Mouse (Mus musculus) midbrain, embryonic 13.5 days (tissue): ENCODE measurements around the gene Pop5. TPM values are rescaled to one million over a fixed set of nuclear protein-coding genes. Genes with fewer than 3 reads are reported as not detected.

Experiments used
- ATAC-seq: fragments of 200-750 bp; cut with Nextera tagmentation; 2 replicates; pipeline ENCODE4 v1.8.0; 2017; ENCODE audit warnings: mild to moderate bottlenecking, moderate TSS enrichment, moderate library complexity
- H3K27ac ChIP-seq: fragments of 300-500 bp; sonication (generic); 2 replicates; pipeline ENCODE4 v1.5.1; 2015; ENCODE audit warnings: inconsistent platforms, mild to moderate bottlenecking, moderate library complexity
- H3K27me3 ChIP-seq: fragments of 300-500 bp; sonication (generic); 2 replicates; pipeline ENCODE4 v1.6.1; 2015; ENCODE audit warnings: mild to moderate bottlenecking, inconsistent platforms
- H3K36me3 ChIP-seq: fragments of 300-500 bp; sonication (generic); 2 replicates; pipeline ENCODE4 v1.6.1; 2015; ENCODE audit warnings: mild to moderate bottlenecking, inconsistent platforms
- H3K4me1 ChIP-seq: fragments of 300-500 bp; sonication (generic); replicated peaks from 2 replicates; pipeline ENCODE4 v1.6.1; 2015; ENCODE audit warnings: inconsistent platforms
- H3K4me2 ChIP-seq: fragments of 300-500 bp; sonication (generic); replicated peaks from 2 replicates; pipeline ENCODE4 v1.6.1; 2015; ENCODE audit warnings: moderate library complexity, mild to moderate bottlenecking, inconsistent platforms
- H3K4me3 ChIP-seq: fragments of 300-500 bp; sonication (generic); replicated peaks from 2 replicates; pipeline ENCODE4 v1.5.1; 2015; ENCODE audit warnings: mild to moderate bottlenecking, inconsistent platforms
- H3K9ac ChIP-seq: fragments of 300-500 bp; sonication (generic); replicated peaks from 2 replicates; pipeline ENCODE4 v1.6.1; 2015; ENCODE audit warnings: mild to moderate bottlenecking, inconsistent platforms
- H3K9me3 ChIP-seq: fragments of 300-500 bp; sonication (generic); 2 replicates; pipeline ENCODE4 v1.6.1; 2016; ENCODE audit warnings: mild to moderate bottlenecking, inconsistent platforms
- WGBS: fragments of 180-500 bp; shearing (Covaris S2); methylation state at CpG from one replicate; pipeline ENCODE4 v1.1.7; 2015; 5-methylcytosine and 5-hydroxymethylcytosine counted together
- polyA plus RNA-seq: library from polyadenylated mRNA; unstranded; fragments of >200 nt; fragmentation: Nextera tagmentation; extraction: Ambion mirVana; gene quantifications from 2 replicates; pipeline ENCODE4 v1.2.1, GENCODE M21; 2015

Pop5 gene
- polyA plus RNA-seq, 1 experiment from 2014 or later = 110 TPM

- H3K27me3 ChIP-seq = no peaks in the 10 kb centered on the region
- H3K27ac ChIP-seq = no peak overlapping the region
- 94% methylated on average over 3 of the region's 3 CpGs for WGBS
- no peak overlapping the region for H3K4me2 ChIP-seq
- peaks cover 6% of the 10 kb centered on the region for H3K4me1 ChIP-seq
- H3K4me3 ChIP-seq = no peak overlapping the region
- H3K9me3 ChIP-seq = no peaks in the 10 kb centered on the region
- H3K36me3 ChIP-seq = peaks cover 48% of the 10 kb centered on the region
- no peak for ATAC-seq
- no peak overlapping the region for H3K9ac ChIP-seq
Observed at GRCm38 (mm10) chr5:115284735-115285134, 49.1 kb downstream of the Pop5 start.

GRCm38 (mm10) chr5:115294173-115294572 is 58.5 kb downstream of the Pop5 start:
- WGBS = 91% methylated on average over 8 of the region's 8 CpGs
- ATAC-seq = no peak
- H3K27me3 ChIP-seq = no peaks in the 10 kb centered on the region
- H3K9me3 ChIP-seq = no peaks in the 10 kb centered on the region
- peaks cover 79% of the 10 kb centered on the region for H3K36me3 ChIP-seq
- peaks cover 15% of the 10 kb centered on the region for H3K4me1 ChIP-seq
- no peak overlapping the region for H3K9ac ChIP-seq
- H3K4me2 ChIP-seq = no peak overlapping the region
- H3K27ac ChIP-seq = no peak overlapping the region
- H3K4me3 ChIP-seq = no peak overlapping the region

Other genes with a start within 250 kb of the Pop5 start
- 17.6 TPM in 2 replicates for gene Sppl3, start 224.7 kb upstream of the Pop5 start, polyA plus RNA-seq
- gene Gm10401, start 137.5 kb upstream of the Pop5 start, polyA plus RNA-seq = 39.0 and 41.9 TPM in 2 replicates
- 21.0 and 25.1 TPM in 2 replicates for gene Acads, start 116.5 kb upstream of the Pop5 start, polyA plus RNA-seq
- gene Unc119b, start 100.9 kb upstream of the Pop5 start, polyA plus RNA-seq = 37.4 and 43.4 TPM in 2 replicates
- gene Mlec, start 77.7 kb upstream of the Pop5 start, polyA plus RNA-seq = 21.1 and 25.3 TPM in 2 replicates
- 2.0 and 2.7 TPM in 2 replicates for gene Cabp1, start 41.5 kb upstream of the Pop5 start, polyA plus RNA-seq
- gene Rnf10, start 37.1 kb downstream of the Pop5 start, polyA plus RNA-seq = 146 and 160 TPM in 2 replicates
- 51.8 and 56.8 TPM in 2 replicates for gene Coq5, start 43.8 kb downstream of the Pop5 start, polyA plus RNA-seq
- 1,401 and 1,414 TPM in 2 replicates for gene Dynll1, start 65.2 kb downstream of the Pop5 start, polyA plus RNA-seq
- gene Srsf9, start 91.3 kb downstream of the Pop5 start, polyA plus RNA-seq = 193 and 203 TPM in 2 replicates
- 34.2 and 37.0 TPM in 2 replicates for gene Gatc, start 105.3 kb downstream of the Pop5 start, polyA plus RNA-seq
- gene Triap1, start 105.4 kb downstream of the Pop5 start, polyA plus RNA-seq = 54.2 and 56.7 TPM in 2 replicates
- 973 and 974 TPM in 2 replicates for gene Cox6a1, start 113.1 kb downstream of the Pop5 start, polyA plus RNA-seq
- 112 and 133 TPM in 2 replicates for gene Msi1, start 193.8 kb downstream of the Pop5 start, polyA plus RNA-seq
- not detected in 2 replicates for gene Pla2g1b, start 230.4 kb downstream of the Pop5 start, polyA plus RNA-seq
- gene Sirt4, start 248.9 kb downstream of the Pop5 start, polyA plus RNA-seq = 26.1 and 28.7 TPM in 2 replicates